Mouse (Mus musculus) stomach, postnatal 0 days (tissue): ENCODE results near the gene Bax. TPM values are rescaled to one million over a fixed set of nuclear protein-coding genes. Genes with fewer than 3 reads are reported as not detected.
"Not testable (repeated sequence)": the region's sequence is repeated elsewhere in the genome, so short reads cannot be mapped to it uniquely, and the experiment has no call there.

ENCODE experiments used
- ATAC-seq: fragments of 200-750 bp; cut with Nextera tagmentation; 2 replicates; pipeline ENCODE4 v1.8.0; 2017; ENCODE audit not compliant: low FRiP score, low TSS enrichment
- DNase-seq: peaks from one replicate; pipeline ENCODE4 v3.0.0-alpha.2; 2016; ENCODE audit warnings: low spot score
- H3K27ac ChIP-seq: fragments of 300-500 bp; sonication (generic); replicated peaks from 2 replicates; pipeline ENCODE4 v1.5.1; 2014; ENCODE audit warnings: mild to moderate bottlenecking, control low read depth
- H3K27me3 ChIP-seq: fragments of 300-500 bp; sonication (generic); 2 replicates; pipeline ENCODE4 v1.6.1; 2014; ENCODE audit warnings: low read length; ENCODE audit not compliant: control insufficient read depth, insufficient read depth
- H3K36me3 ChIP-seq: fragments of 300-500 bp; sonication (generic); 2 replicates; pipeline ENCODE4 v1.6.1; 2014; ENCODE audit warnings: low read length, mixed read lengths; ENCODE audit not compliant: control insufficient read depth, insufficient read depth
- H3K4me1 ChIP-seq: fragments of 300-500 bp; sonication (generic); replicated peaks from 2 replicates; pipeline ENCODE4 v1.6.1; 2014; ENCODE audit warnings: antibody characterized with exemption; ENCODE audit not compliant: control insufficient read depth, insufficient read depth
- H3K4me2 ChIP-seq: fragments of 300-500 bp; sonication (generic); replicated peaks from 2 replicates; pipeline ENCODE4 v1.6.1; 2014; ENCODE audit warnings: low read depth, mild to moderate bottlenecking, control low read depth, moderate library complexity
- H3K4me3 ChIP-seq: fragments of 300-500 bp; sonication (generic); 2 replicates; pipeline ENCODE4 v1.5.1; 2014; ENCODE audit warnings: low read depth, low read length, control low read depth
- H3K9ac ChIP-seq: fragments of 300-500 bp; sonication (generic); 2 replicates; pipeline ENCODE4 v1.6.1; 2014; ENCODE audit warnings: mild to moderate bottlenecking, low read length, control low read depth, mixed read lengths
- H3K9me3 ChIP-seq: fragments of 300-500 bp; sonication (generic); 2 replicates; pipeline ENCODE4 v1.6.1; 2016; ENCODE audit warnings: low read length; ENCODE audit not compliant: control insufficient read depth
- CTCF ChIP-seq: IDR thresholded peaks from 2 replicates; pipeline ENCODE4 v1.5.1; 2016; ENCODE audit warnings: antibody characterized with exemption, low read depth, mild to moderate bottlenecking, moderate library complexity
- EP300 ChIP-seq: optimal IDR thresholded peaks from 2 replicates; pipeline ENCODE3; 2016; ENCODE audit warnings: antibody characterized with exemption
- WGBS: fragments of 180-500 bp; shearing (Covaris S2); extraction: QIAGEN DNeasy Blood & Tissue Kit; methylation state at CpG from one replicate; pipeline ENCODE4 v1.1.7; 2014; 5-methylcytosine and 5-hydroxymethylcytosine counted together
- polyA plus RNA-seq: library from polyadenylated mRNA; unstranded; fragments of >200 nt; fragmentation: Nextera tagmentation; extraction: Ambion mirVana; gene quantifications from 2 replicates; pipeline ENCODE4 v1.2.1, GENCODE M21; 2015

Gene Bax
- polyA plus RNA-seq, 1 experiment from 2014 or later, result 119 TPM

- no peak for TF ChIP-seq EP300
- peak; percentile 36 for TF ChIP-seq CTCF
- no peaks in the 10 kb centered on the region for H3K27me3 ChIP-seq
- no peak for ATAC-seq
- peaks cover 7% of the 10 kb centered on the region for H3K4me1 ChIP-seq
- no peak overlapping the region for H3K27ac ChIP-seq
- H3K36me3 ChIP-seq, result no peaks in the 10 kb centered on the region
- no peaks in the 10 kb centered on the region for H3K9me3 ChIP-seq
- H3K4me2 ChIP-seq, result peak overlapping the region; percentile 87
- DNase-seq, result peak; percentile 19
- WGBS, result 77% methylated on average over 9 of the region's 9 CpGs
- no peak overlapping the region; the same call in 1 of the 2 replicates for H3K9ac ChIP-seq
- no peak overlapping the region for H3K4me3 ChIP-seq
Measured at GRCm38 (mm10) chr7:45465549-45465948, 1.1 kb downstream of the Bax start.

GRCm38 (mm10) chr7:45465112-45465511 is 1.6 kb downstream of the Bax start:
- ATAC-seq (no peak), DNase-seq (no peak)
- H3K9me3 ChIP-seq, result no peaks in the 10 kb centered on the region
- H3K4me1 ChIP-seq, result peaks cover 11% of the 10 kb centered on the region
- H3K9ac ChIP-seq, result no peak overlapping the region
- H3K27me3 ChIP-seq, result no peaks in the 10 kb centered on the region
- no peak for TF ChIP-seq CTCF
- no peak for TF ChIP-seq EP300
- WGBS, result 93% methylated on average over 12 of the region's 12 CpGs
- no peak overlapping the region for H3K4me3 ChIP-seq
- no peak overlapping the region for H3K4me2 ChIP-seq
- H3K27ac ChIP-seq, result no peak overlapping the region
- H3K36me3 ChIP-seq, result no peaks in the 10 kb centered on the region

- Histone ChIP-seq H3K9ac (no peak overlapping the region), H3K9me3 (no peaks in the 10 kb centered on the region), H3K4me3 (no peak overlapping the region), H3K36me3 (no peaks in the 10 kb centered on the region), H3K27me3 (no peaks in the 10 kb centered on the region), H3K27ac (no peak overlapping the region), H3K4me2 (no peak overlapping the region), H3K4me1 (peaks cover 11% of the 10 kb centered on the region)
- TF ChIP-seq CTCF (no peak), EP300 (no peak)
- 89% methylated on average over 7 of the region's 7 CpGs for WGBS
- DNase-seq (no peak), ATAC-seq (no peak)
Measured at GRCm38 (mm10) chr7:45463987-45464778, 2.5 kb downstream of the Bax start.

- ATAC-seq, DNase-seq, H3K36me3 ChIP-seq, H3K9me3 ChIP-seq, H3K27ac ChIP-seq, H3K27me3 ChIP-seq, H3K4me2 ChIP-seq, H3K9ac ChIP-seq, H3K4me3 ChIP-seq: not testable (repeated sequence)
- 69% methylated on average over 4 of the region's 4 CpGs for whole genome bisulfite sequencing
- peaks cover 11% of the 10 kb centered on the region for H3K4me1 ChIP-seq
- peak; percentile 37; the same call in 1 of the 2 replicates for TF ChIP-seq CTCF
Measured at GRCm38 (mm10) chr7:45462868-45463267, 3.8 kb downstream of the Bax start.

- Histone ChIP-seq H3K27ac (no peak overlapping the region), H3K36me3 (peaks cover 4% of the 10 kb centered on the region; the same call in 1 of the 2 replicates), H3K4me3 (no peak overlapping the region), H3K9me3 (no peaks in the 10 kb centered on the region), H3K4me1 (peaks cover 11% of the 10 kb centered on the region), H3K4me2 (no peak overlapping the region), H3K27me3 (no peaks in the 10 kb centered on the region), H3K9ac (no peak overlapping the region)
- no peak for TF ChIP-seq EP300
- no peak for TF ChIP-seq CTCF
- DNase-seq (no peak), ATAC-seq (no peak)
- 81% methylated on average over 4 of the region's 4 CpGs for WGBS
Measured at GRCm38 (mm10) chr7:45462325-45462724, 4.4 kb downstream of the Bax start.

GRCm38 (mm10) chr7:45461781-45462180 is 4.9 kb downstream of the Bax start:
- no peak overlapping the region for H3K4me2 ChIP-seq
- H3K27me3 ChIP-seq, result no peaks in the 10 kb centered on the region
- H3K4me1 ChIP-seq, result peaks cover 11% of the 10 kb centered on the region
- DNase-seq, result no peak
- peak overlapping the region; percentile 95; the same call in 1 of the 2 replicates for H3K27ac ChIP-seq
- peaks cover 8% of the 10 kb centered on the region for H3K36me3 ChIP-seq
- no peak overlapping the region for H3K9ac ChIP-seq
- ATAC-seq, result no peak
- H3K9me3 ChIP-seq, result no peaks in the 10 kb centered on the region
- 83% methylated on average over 4 of the region's 4 CpGs for WGBS
- TF ChIP-seq EP300 (no peak), CTCF (no peak)
- H3K4me3 ChIP-seq, result no peak overlapping the region
